Mouse (Mus musculus) heart, postnatal 14 days (tissue): ENCODE data around the gene Dpyd. TPM values are rescaled to one million over a fixed set of nuclear protein-coding genes. Genes with fewer than 3 reads are reported as not detected.

Experiments used
- DNase-seq, 2 experiments: peaks; one replicate each; pipeline ENCODE4 v3.0.0; 2021 to 2022
- intact Hi-C: fragments of 180-260 bp; cut with DNase I; formaldehyde crosslinking; loops from one replicate; pipeline ENCODE4 v1.15.1; 2025
- total RNA-seq, 2 experiments: library from RNA; stranded (reverse); gene quantifications; 2 replicates each; pipeline ENCODE4 v1.2.3; 2021

Gene Dpyd
- total RNA-seq, 2 experiments from 2014 or later, result 3.4 to 3.9 TPM

DNA sequence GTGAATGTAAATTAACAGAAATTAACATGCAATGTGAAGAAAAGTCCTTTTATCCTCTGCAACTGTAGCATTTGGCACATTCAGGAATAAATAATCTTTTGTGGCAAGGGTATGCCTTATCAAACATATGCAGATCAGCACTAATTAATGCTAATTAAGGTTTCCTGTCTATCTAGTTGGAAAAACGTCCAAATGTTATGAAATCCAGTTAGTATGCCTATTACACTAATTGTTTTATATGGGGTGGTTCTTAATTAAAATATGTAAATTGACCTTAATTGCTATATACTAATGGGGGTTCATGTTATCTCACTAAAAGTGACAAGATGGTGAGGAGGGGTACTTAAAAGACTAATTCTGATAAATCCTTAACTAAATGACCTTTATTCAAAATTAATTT lies 501.7 kb downstream of the Dpyd start:
- intact Hi-C loops, result no loop called here

DNA sequence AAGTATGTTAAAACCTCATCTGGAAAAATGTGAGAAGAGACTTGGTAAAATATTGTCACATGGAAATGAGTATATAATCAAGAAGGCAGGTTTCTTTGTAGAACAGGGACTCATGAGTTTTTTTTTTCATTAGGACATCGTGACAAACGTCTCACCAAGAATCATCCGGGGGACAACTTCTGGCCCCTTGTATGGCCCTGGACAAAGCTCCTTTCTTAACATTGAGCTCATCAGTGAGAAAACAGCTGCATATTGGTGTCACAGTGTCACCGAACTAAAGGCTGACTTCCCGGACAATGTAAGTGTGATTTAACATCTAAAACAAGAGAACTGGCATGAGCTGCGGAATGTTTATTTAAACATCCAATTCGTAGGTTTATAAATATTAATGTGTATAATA lies 502.8 kb downstream of the Dpyd start:
- no peak for DNase-seq
- intact Hi-C loops, result no loop called here

More for the DNA sequence above, 501.7 kb downstream of the Dpyd start:
- no peak for DNase-seq

DNA sequence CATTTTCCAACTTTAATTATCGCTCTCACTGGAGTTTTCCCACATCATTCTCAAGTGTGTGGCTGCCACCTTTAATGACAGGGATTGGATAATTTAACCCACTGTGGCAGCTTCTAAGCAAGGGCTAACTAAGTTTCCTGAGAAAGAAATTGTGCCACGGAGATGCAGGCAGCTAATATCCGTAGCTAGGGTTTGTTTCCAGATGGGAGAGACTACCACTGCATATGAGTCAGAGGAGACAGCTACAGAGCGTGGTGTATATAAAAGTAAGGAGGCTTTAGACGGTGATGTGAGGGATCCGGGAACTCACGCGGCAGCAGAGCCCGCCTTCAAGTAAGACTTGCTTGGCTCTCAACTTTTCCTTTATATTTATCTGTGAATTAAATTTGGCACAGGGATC lies 505.3 kb downstream of the Dpyd start:
- intact Hi-C loops, result no loop called here
- DNase-seq, result no peak

DNA sequence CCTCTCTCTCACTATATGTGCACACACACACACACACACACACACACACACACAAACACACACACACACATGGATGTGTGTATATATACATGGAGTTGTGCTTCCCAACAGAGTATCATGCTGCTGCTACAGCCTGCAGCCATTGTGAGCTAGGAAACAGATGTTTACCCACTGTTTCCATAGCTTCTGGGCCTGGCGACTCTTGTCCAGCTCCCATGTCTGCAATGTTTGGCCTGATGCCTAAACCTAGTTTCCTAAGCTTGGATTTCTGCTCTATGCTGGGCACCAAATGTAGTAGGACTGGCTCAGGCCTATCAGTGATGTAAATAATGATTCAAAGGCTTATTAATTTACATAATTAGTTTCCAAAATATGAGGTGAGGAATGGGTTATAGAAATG lies 524.7 kb downstream of the Dpyd start:
- intact Hi-C loops, result no loop called here
- no peak for DNase-seq

DNA sequence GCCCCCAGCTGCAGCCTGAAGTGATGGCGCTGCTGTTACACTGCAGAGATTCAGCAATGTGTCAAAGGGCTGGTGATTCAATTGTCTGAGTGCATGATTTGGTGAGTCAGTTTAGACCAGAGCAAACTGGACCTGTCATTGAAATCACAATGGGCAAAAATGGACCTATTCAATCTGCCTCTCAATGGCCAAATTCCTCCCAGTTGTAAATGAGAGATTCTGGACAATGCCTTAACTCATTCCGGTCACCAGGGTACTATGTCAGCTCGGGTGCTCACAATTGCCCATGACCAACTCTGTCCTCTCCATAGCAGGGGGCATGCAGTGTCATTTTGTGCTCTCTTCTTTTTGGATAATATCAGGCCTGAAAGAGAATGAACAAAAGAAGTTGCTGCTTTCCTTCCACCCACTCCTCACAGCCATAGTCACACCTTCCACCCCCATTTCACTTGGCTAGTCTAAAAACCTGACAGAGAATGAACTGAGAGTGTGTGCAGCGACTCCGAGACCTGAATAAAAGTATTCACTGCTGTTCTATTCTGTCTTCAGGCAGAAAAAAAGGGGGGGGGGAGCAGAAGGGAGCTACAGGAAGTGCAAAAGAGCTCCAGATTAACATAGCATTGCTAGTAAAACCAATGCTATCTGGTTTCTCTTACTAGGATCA lies 533.4 kb downstream of the Dpyd start:
- no peak for DNase-seq
- intact Hi-C loops, result no loop called here

DNA sequence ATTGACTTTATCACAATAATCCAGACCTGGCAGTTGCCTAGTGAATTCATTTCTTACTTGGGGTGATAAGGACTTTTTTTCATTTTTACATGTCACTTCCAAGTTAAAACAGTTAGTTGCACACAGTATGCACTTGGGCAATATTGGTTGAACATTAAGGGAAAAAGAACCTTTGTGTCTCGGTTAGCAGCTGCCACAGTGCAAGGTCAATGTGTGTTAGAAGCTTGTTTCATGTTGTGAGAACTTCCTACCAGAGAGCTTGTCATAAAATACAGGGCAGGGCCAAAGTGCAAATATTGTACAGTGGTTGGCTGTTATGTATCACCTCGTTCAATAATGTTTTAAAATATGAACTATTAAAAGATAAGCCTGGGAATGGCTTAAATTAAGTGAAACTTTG lies 564.1 kb downstream of the Dpyd start:
- DNase-seq, result no peak
- intact Hi-C loops, result no loop called here

DNA sequence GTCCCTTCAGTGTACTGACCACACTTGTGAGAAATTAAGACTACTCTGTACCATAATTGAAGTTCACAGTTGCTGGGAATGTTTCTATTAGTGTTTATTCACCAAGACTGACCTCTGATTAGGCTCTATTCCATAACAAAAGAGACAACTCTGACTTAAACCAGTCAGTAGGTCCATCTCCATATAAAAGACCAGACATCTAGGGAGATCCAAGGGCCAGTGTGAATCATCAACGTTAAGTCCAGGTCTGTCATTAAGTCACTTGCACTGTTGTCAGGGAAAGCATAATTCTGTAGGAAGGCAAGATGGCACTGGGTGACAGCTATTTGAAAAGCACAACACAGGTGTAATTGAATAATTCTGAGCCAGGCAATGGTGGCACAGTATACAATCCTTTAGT lies 566.1 kb downstream of the Dpyd start:
- no peak for DNase-seq
- intact Hi-C loops, result no loop called here

DNA sequence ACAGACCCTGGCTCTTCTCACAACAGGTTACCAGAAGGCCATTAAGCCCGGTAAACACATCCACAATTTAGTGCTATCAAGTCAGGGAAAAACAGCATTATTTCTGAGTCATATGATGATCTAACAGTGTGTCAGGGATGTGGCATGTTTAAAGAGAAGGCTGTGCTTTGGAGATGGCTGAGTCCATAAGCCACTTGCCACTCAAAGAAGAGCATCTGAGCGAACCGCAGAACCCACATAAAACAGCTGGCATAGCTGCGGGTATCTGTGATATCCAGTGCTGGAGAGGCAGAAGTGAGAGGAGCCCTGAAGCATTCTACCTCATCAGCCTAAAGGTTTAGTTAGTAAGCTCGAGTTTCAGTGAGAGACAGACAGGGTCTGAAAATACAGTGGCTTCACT lies 581.1 kb downstream of the Dpyd start:
- DNase-seq, result no peak
- intact Hi-C loops, result no loop called here

DNA sequence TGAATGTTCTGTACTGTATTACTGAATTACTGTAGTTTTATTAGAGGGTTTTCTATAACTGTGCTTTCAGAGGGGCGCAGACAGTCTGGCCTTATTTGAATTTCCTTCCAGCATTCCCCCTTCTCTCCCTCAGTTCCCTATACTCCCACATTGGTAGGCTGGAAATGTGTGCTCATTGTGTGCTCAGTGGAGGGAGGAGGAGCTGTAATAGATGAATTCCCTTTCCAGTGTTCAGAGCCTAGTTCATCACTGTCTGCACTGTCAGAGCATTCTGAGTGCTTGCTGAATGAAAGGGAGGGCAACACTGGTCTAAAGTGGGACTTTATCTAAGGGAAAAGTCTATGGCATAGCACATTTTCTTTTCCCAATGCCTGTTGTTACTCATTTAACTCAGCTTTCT lies 582.9 kb downstream of the Dpyd start:
- DNase-seq, result no peak
- intact Hi-C loops, result no loop called here

DNA sequence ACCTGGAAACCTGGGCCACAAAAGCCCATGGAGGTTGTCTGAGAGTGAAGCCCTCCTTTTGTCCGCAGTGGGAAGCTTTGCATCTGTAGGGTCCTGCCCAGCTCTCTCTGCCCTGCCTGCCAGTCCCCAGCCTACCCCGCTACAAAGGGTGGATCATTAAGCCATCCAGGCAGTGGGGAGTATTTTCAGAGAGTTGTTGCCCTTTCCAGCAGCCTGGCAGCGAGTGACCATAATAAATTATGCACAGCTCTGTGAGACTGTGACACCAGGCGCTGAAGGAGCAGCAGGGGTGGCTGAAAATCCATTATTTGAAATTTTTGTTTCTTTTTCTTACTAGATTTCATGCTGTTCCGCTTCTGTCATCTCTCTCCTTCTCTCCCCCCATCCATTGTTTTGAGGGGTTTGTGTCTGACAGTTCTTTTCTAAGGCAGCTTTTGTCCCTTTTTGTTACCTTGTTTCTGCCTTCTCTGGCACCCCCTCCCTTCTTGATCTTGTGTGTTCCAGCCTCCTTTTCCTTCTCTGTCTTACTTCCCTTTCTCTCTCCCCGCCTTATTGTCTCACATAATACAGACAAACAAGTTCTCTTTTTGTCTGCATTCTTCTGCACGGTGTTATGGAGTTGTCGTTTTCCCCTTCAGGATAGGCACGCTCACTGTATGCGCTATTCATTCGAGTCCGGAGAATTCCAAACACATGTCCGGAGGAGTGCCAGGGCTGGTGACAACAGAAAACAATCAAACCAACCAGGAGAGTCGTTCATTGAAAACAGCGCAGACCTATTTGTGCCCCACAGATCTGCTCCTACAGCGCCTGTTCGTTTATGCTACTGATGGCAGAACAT lies 592.9 kb downstream of the Dpyd start:
- intact Hi-C loops, result no loop called here
- DNase-seq, result no peak

DNA sequence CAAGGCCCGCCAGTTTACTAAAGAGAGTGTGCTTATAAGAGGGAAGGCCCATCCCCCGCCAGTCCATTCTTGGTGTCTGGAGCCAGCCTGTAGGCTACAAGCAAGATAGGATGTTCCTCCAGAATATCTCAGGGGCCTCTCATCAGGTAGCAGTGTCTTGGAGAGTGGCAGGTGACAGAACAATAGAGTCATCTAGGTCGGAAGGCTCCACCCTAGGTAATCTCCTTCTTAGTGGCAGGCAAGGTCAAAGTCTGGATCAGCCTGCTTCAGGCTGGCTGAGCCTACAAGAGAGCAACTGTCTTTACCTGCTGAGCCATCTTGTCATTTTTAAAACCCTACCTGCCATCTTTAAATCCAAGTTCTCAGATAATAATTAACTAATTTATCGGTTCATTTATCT lies 596.7 kb downstream of the Dpyd start:
- intact Hi-C loops, result no loop called here
- no peak for DNase-seq

DNA sequence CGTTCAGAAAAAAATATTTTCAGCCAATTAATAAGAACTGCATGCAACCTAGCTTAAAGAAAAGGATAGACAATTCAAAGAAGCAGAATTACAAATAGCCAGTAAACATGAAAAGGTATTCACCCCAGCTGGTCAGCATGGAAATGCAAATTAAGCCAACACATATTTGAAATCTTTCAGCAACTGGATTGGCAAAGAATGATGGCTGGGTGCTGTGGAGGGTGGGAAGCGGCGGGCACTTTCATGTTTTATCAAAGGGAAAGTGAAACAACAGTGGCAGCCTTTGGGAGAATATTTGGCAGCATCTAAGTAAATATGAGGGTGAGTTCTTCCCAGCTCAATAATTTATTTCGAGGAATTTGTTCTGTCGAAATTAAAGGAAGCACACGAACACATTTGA lies 603.8 kb downstream of the Dpyd start:
- DNase-seq, result no peak
- intact Hi-C loops, result no loop called here

DNA sequence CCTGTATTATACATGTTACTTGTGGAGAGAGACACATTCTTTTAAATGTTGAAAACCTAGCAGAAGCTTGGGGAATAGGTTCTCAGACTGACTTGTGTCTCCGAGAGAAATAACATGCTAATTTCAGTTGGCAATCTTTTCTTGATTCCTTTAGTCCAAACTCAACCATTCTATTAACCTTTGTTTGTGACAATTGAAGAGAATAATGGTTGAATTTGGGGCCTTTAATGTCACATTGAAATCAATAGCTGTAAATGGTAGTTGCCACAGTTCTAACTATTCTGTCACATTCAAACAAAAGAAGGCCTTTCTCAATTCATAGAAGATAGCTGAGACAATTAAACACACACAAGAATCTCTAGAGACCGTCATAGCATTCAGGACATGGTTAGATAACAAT lies 606.2 kb downstream of the Dpyd start:
- DNase-seq, result no peak
- intact Hi-C loops, result no loop called here

DNA sequence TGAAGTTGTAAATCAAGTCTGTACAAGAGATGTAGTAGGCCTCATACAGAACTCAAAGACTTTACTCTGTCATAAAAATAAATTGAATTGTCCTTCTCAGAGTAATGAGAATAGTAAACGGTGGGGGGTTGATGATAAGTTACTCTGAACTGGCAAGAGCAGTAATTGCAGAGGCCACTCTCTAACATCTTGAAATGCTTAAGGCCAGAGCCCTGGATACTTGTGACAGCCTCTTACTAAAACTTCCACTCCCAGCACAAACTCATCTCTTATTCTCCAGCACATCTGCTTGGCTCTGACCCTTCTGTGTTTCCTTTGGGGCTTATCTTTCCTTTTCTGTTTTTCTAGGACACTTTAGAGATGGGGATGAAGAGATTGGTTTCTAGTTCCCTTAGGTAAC lies 606.7 kb downstream of the Dpyd start:
- intact Hi-C loops, result no loop called here

DNA sequence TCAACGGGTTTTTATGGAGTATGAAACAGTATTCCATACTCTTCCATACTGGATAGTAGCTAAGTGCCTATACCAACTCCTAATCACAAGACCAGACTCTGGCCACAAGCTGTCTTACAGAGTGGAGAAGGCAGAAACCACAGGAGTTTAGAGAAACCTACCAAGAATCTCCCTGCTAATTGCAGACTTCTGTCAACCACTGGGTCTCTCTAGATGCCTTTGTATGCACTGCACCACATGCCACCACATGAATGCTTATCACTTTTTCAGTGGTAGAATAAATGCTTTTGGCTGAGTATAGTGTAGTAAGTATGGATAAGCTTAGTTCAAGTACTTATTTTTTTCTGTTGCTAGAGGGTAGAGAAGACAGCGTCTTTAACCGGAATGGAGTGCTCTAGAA lies 621.3 kb downstream of the Dpyd start:
- intact Hi-C loops, result no loop called here
- DNase-seq, result no peak

More for the DNA sequence above, 606.7 kb downstream of the Dpyd start:
- no peak for DNase-seq

DNA sequence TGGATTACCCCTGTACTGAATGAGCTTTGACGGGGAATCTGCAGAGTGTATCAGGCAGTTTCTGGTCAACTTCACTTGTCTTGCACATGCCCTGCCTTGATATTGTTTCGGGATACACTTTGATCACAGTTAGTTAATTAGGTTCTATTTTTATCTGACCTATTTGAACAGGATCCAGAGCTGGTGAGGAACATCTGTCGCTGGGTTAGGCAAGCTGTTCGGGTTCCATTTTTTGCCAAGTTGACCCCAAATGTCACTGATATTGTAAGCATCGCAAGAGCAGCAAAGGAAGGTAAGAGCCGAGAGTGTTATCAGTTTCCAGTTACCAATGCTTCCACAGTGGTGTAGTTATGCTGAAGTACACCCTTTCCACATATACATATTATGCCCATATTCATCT lies 632.1 kb downstream of the Dpyd start:
- no peak for DNase-seq
- intact Hi-C loops, result no loop called here

DNA sequence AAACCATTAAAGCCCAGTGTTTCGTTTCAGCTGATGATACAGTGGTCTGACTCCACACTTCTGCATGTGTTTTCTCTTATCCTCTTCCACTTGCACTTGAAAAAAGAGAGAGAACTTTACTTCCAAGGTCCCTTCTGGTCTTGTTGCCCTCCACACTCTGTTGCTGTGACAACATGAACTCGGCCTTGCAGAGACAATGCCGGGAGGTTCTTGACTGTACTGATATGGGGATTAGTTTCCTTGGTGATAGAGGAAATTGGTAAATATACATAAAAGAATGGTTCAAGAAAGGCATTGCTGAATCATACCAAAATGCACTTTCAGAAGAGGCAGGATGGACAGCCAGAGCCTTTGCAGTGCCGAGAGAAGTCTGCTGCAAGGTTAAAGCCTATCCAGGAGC lies 633.7 kb downstream of the Dpyd start:
- no peak for DNase-seq
- intact Hi-C loops, result no loop called here

DNA sequence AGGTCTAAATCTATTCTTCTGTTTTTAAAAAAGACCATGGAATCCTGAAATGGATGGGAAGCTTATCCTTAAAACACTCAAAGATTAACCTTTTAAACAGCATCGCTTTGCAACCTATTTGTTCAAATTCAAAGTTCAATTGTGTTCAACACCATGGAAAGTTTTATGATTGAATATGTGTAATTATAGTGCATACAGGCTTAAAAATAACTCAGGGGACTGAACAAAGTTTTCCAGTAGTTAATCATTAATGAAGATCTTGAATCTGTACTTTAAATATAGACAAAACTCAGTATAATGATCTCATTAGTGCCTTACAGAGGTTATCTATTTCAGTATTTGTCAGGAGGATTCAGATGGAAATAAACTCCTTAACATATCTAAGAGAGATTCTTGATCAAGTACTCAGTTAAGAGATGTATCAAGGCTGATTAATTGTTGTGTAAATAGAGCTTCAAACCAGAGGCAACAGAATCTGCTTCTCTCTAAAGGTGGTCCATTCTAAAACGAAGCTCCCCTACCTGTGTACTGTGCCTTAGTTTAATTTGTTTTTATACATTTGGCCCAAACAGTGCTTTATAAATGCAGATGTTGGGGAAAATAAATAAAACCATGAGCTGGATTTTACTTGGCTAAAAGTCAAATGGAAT lies 659.0 kb downstream of the Dpyd start:
- intact Hi-C loops, result no loop called here

DNA sequence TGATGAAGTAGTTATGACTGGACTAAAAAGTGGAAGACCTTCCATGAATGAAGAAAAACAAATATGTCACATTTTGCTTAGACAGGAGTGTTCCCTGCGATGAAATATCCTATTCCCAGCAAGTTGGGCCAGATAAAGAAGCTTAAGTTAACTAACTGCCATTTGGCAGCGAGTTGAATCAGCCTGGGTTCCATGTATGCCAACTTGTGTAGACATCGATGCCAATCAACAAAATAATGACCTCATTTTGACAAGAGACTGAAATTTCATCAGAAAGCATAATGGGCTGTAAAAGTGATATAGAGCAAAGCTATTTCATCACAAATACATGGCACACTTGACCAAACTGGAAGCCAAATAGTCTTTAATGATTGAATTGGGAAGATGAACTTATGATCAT lies 681.3 kb downstream of the Dpyd start:
- no peak for DNase-seq
- intact Hi-C loops, result no loop called here

More for the DNA sequence above, 659.0 kb downstream of the Dpyd start:
- DNase-seq, result no peak

DNA sequence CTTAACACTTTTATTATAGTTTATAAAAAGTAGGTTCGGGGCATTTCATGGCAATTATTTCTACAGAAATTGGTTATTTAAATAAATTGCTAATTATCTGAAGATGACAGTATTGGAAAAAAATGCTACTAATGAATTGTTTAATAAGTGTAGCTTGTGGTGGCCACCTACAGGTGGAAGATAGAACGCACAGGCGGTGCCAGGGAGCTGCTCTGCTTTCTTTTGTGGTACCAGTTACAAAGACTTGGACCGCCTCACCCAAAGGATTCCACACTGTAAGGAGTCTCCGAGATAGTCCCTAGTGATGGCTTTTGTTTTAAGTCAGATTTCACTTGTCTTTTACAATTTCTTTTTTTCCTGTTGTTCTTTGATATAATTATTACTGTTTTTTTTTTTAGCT lies 694.6 kb downstream of the Dpyd start:
- intact Hi-C loops, result no loop called here

DNA sequence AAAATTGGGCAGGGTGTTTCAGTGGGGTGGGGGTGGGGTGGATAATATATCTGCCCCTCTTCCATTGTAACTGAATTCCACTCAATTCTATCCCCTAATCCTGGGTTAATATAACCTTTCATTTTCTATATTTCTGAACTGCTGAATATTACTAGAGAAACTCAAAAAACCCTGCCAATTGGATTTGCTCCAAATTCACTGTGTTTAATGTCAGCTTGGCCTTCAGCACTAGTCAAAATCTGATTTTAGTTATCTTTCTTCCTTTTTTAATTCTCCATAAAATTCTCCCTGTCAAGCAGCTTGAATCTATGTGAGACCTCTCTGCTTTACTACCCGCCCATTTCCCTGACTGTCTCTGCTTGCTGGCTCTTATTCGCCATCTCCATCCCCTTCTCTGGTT lies 713.3 kb downstream of the Dpyd start:
- no peak for DNase-seq
- intact Hi-C loops, result no loop called here

More for the DNA sequence above, 694.6 kb downstream of the Dpyd start:
- no peak for DNase-seq

DNA sequence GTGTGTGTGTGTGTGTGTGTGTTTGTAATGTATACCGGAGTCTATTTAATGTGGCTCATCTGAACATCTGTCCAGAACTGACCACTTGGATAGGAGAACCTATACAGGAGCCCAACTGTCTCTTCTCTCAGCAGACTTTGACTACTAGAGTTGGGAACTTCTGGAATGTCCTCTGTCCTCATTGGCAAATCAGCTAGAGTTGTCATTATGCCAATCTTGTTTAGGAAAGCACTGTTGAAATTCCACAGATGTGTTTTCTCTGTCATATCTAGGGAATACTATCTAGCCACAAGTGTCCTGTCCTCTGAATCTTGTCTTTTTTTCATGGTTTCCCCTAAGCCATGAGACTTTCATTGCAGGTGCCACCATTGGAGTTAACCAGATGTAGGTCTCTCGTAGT lies 718.7 kb downstream of the Dpyd start:
- intact Hi-C loops, result no loop called here
- no peak for DNase-seq
